Mouse (Mus musculus): ENCODE measurements around the gene Aldh1b1. TPM values are rescaled to one million over a fixed set of nuclear protein-coding genes. Genes with fewer than 3 reads are reported as not detected.
A peak's percentile ranks its signal among the peaks of the same experiment; 100 is the strongest.

The Aldh1b1 gene
- total and polyA plus RNA-seq, 2 experiments from 2014 or later: 37.1 to 57.6 TPM

- H3K9me3 ChIP-seq (ENCODE audit: low read length): no peaks in the 10 kb centered on the region
- no peak overlapping the region for H3K27ac ChIP-seq (ENCODE audit: low read depth, low read length)
- no peaks in the 10 kb centered on the region for H3K36me3 ChIP-seq (ENCODE audit: insufficient read depth)
- H3K27me3 ChIP-seq (ENCODE audit: insufficient read depth, low read length): no peaks in the 10 kb centered on the region
- no peak overlapping the region for H3K4me3 ChIP-seq (ENCODE audit: low read depth, low read length)
- DNase-seq (no peak), ATAC-seq (no peak)
- no peak for TF ChIP-seq CTCF (IDR thresholded peaks at IDR 0.05; ENCODE audit: low read depth)
- WGBS: 91% methylated on average over 5 of the region's 5 CpGs
- no peak overlapping the region for H3K4me2 ChIP-seq (ENCODE audit: low read depth)
- no peak overlapping the region for H3K9ac ChIP-seq
- peaks cover 20% of the 10 kb centered on the region for H3K4me1 ChIP-seq (ENCODE audit: insufficient read depth)
Observed at GRCm38 (mm10) chr4:45796760-45797159, 2.1 kb upstream of the Aldh1b1 start.

GRCm38 (mm10) chr4:45799956-45800537 lies 1.2 kb downstream of the Aldh1b1 start:
- Histone ChIP-seq H3K9ac (no peak overlapping the region), H3K4me3 (ENCODE audit: low read depth, low read length) (no peak overlapping the region), H3K9me3 (ENCODE audit: low read length) (no peaks in the 10 kb centered on the region), H3K4me1 (ENCODE audit: insufficient read depth) (peaks cover 20% of the 10 kb centered on the region), H3K27ac (ENCODE audit: low read depth, low read length) (no peak overlapping the region), H3K36me3 (ENCODE audit: insufficient read depth) (peaks cover 15% of the 10 kb centered on the region), H3K27me3 (ENCODE audit: insufficient read depth, low read length) (no peaks in the 10 kb centered on the region), H3K4me2 (ENCODE audit: low read depth) (peak overlapping the region; percentile 79)
- 43% methylated on average over 3 of the region's 3 CpGs for WGBS
- no peak for DNase-seq
- no peak for TF ChIP-seq CTCF (IDR thresholded peaks at IDR 0.05; ENCODE audit: low read depth)
- ATAC-seq: no peak

- Histone ChIP-seq H3K27me3 (ENCODE audit: insufficient read depth, low read length) (no peaks in the 10 kb centered on the region), H3K4me3 (ENCODE audit: low read depth, low read length) (no peak overlapping the region), H3K9me3 (ENCODE audit: low read length) (no peaks in the 10 kb centered on the region), H3K27ac (ENCODE audit: low read depth, low read length) (no peak overlapping the region), H3K36me3 (ENCODE audit: insufficient read depth) (peaks cover 19% of the 10 kb centered on the region), H3K4me2 (ENCODE audit: low read depth) (no peak overlapping the region), H3K9ac (no peak overlapping the region), H3K4me1 (ENCODE audit: insufficient read depth) (peaks cover 13% of the 10 kb centered on the region; the same call in 1 of the 2 replicates)
- DNase-seq (no peak), ATAC-seq (no peak)
- 94% methylated on average over 14 of the region's 14 CpGs for WGBS
- no peak for TF ChIP-seq CTCF (IDR thresholded peaks at IDR 0.05; ENCODE audit: low read depth)
Observed at GRCm38 (mm10) chr4:45802900-45803299, 4.1 kb downstream of the Aldh1b1 start.

- peaks cover 38% of the 10 kb centered on the region for H3K36me3 ChIP-seq (ENCODE audit: insufficient read depth)
- ATAC-seq: no peak
Observed at GRCm38 (mm10) chr4:45808034-45808433, 9.2 kb downstream of the Aldh1b1 start.

GRCm38 (mm10) chr4:45811250-45811649 lies 12.4 kb downstream of the Aldh1b1 start:
- no peak for ATAC-seq
- no peaks in the 10 kb centered on the region for H3K4me1 ChIP-seq (ENCODE audit: insufficient read depth)
- no peak overlapping the region for H3K9ac ChIP-seq
- no peaks in the 10 kb centered on the region for H3K27me3 ChIP-seq (ENCODE audit: insufficient read depth, low read length)
- no peak overlapping the region for H3K4me3 ChIP-seq (ENCODE audit: low read depth, low read length)
- no peaks in the 10 kb centered on the region for H3K9me3 ChIP-seq (ENCODE audit: low read length)
- no peak for DNase-seq
- WGBS: 18% methylated on average over 8 of the region's 8 CpGs
- H3K36me3 ChIP-seq (ENCODE audit: insufficient read depth): peaks cover 45% of the 10 kb centered on the region
- H3K4me2 ChIP-seq (ENCODE audit: low read depth): no peak overlapping the region
- H3K27ac ChIP-seq (ENCODE audit: low read depth, low read length): no peak overlapping the region
- TF ChIP-seq CTCF (IDR thresholded peaks at IDR 0.05; ENCODE audit: low read depth): no peak

More at GRCm38 (mm10) chr4:45808034-45808433, 9.2 kb downstream of the Aldh1b1 start:
- Histone ChIP-seq H3K9ac (no peak overlapping the region), H3K4me1 (ENCODE audit: insufficient read depth) (no peaks in the 10 kb centered on the region), H3K4me3 (ENCODE audit: low read depth, low read length) (no peak overlapping the region), H3K4me2 (ENCODE audit: low read depth) (no peak overlapping the region), H3K27ac (ENCODE audit: low read depth, low read length) (no peak overlapping the region), H3K9me3 (ENCODE audit: low read length) (no peaks in the 10 kb centered on the region), H3K27me3 (ENCODE audit: insufficient read depth, low read length) (no peaks in the 10 kb centered on the region)
- no peak for TF ChIP-seq CTCF (IDR thresholded peaks at IDR 0.05; ENCODE audit: low read depth)
- 13% methylated on average over 7 of the region's 7 CpGs for WGBS
- DNase-seq: no peak

DNA sequence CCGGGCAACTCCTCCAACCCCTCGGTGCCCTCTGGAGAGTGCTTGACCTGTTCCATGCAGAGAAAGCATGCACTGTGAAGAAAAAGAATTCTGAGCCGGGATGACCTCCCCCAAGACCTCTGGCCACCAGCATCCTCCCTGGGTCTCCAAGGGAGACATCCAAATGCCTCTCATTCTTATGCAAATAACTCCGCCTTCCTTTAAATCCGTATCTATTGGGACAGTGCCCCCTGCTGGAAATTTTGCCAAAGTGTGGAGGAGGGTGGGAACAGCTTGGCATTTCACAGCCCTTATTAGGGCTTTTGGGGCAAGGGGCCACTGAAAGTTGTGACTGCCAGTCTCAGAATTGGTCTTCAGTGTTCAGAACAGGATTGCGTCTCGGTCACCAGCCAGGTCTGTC lies 16.7 kb downstream of the Aldh1b1 start:
- Histone ChIP-seq H3K36me3 (ENCODE audit: insufficient read depth) (peaks cover 29% of the 10 kb centered on the region), H3K4me3 (ENCODE audit: low read depth, low read length) (no peak overlapping the region), H3K4me2 (ENCODE audit: low read depth) (no peak overlapping the region), H3K27me3 (ENCODE audit: insufficient read depth, low read length) (no peaks in the 10 kb centered on the region), H3K4me1 (ENCODE audit: insufficient read depth) (peaks cover 19% of the 10 kb centered on the region), H3K27ac (ENCODE audit: low read depth, low read length) (no peak overlapping the region), H3K9me3 (ENCODE audit: low read length) (no peaks in the 10 kb centered on the region), H3K9ac (no peak overlapping the region)
- WGBS: 17% methylated on average over 7 of the region's 7 CpGs
- DNase-seq (peak; percentile 81), ATAC-seq (no peak)
- peak; percentile 79 for TF ChIP-seq CTCF (IDR thresholded peaks at IDR 0.05; ENCODE audit: low read depth)

DNA sequence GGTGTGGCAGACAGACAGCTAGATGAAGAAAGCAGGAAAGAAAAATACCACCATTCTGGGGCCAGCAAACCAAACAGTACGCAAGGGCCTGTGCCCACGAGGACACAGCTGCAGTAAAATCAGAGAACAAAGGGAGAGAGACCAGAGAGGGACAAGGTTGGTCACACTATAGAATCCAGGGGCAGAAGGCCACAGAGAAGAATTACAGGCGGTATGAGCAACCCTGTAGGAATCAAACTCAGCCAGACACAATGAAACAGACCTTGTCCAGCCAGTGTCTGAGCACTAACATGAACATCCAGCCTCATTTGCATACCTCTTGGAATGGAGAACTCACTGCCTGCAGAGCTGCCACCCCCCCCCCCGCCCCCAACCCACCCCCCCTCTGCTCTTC lies 20.0 kb downstream of the Aldh1b1 start:
- H3K36me3 ChIP-seq (ENCODE audit: insufficient read depth): peaks cover 11% of the 10 kb centered on the region
- no peaks in the 10 kb centered on the region for H3K27me3 ChIP-seq (ENCODE audit: insufficient read depth, low read length)
- no peak for TF ChIP-seq CTCF (IDR thresholded peaks at IDR 0.05; ENCODE audit: low read depth)
- peak overlapping the region; percentile 17; the same call in 1 of the 2 replicates for H3K4me3 ChIP-seq (ENCODE audit: low read depth, low read length)
- peak overlapping the region; percentile 50 for H3K9ac ChIP-seq
- peaks cover 36% of the 10 kb centered on the region for H3K4me1 ChIP-seq (ENCODE audit: insufficient read depth)
- H3K9me3 ChIP-seq (ENCODE audit: low read length): no peaks in the 10 kb centered on the region
- DNase-seq (no peak), ATAC-seq (no peak; the same call in 1 of the 2 replicates)
- peak overlapping the region; percentile 39 for H3K4me2 ChIP-seq (ENCODE audit: low read depth)
- H3K27ac ChIP-seq (ENCODE audit: low read depth, low read length): peak overlapping the region; percentile 92
- WGBS: 6% methylated on average over 4 of the region's 4 CpGs

All from forebrain, postnatal 0 days (tissue).